Mouse (Mus musculus): ENCODE results near the gene Ftsj1.

DNA sequence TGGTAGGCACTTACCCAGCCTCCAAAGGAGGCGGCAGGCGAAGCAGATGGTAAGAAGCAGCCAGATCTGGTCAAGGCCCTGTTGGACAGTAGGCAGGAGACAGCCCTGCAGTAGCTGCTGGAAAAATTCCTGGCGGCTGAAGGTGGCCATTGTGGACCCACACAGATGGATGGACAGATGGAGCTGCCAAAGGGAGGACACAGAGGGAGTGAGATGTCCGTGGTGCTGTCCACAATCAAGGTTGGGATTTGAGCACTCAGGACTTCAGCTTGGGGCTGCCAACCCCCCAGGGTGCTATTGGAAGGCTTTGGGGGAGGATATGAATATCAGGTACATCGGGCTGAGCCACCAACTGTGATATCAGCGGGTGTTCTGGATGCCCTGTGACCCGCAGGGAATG, 46.7 kb downstream of the Ftsj1 start:
- TF ChIP-seq TCF12 (IDR thresholded peaks at IDR 0.05; ENCODE audit: low read depth, low read length) (no peak), CTCF (IDR thresholded peaks at IDR 0.05 in 2 of 3, conservative IDR thresholded peaks at IDR 0.05 in 1 of 3; ENCODE audit: control insufficient read depth in 1 of 3, insufficient read depth in 1 of 3, low read depth in 2 of 3, low read length in 3 of 3, poor library complexity in 1 of 3, severe bottlenecking in 1 of 3) (no peak), POLR2AphosphoS5 (IDR thresholded peaks at IDR 0.05; ENCODE audit: borderline replicate concordance, low read depth, low read length) (no peak), EP300 (IDR thresholded peaks at IDR 0.05; ENCODE audit: low read depth in 1 of 2, low read length in 2 of 2) (no peak), TAL1 (IDR thresholded peaks at IDR 0.05; ENCODE audit: low read length) (no peak), ETS1 (IDR thresholded peaks at IDR 0.05; ENCODE audit: low read depth, low read length) (no peak), HCFC1 (IDR thresholded peaks at IDR 0.05; ENCODE audit: low read depth, low read length) (no peak), POLR2A (IDR thresholded peaks at IDR 0.05; ENCODE audit: control insufficient read depth in 1 of 2, insufficient read depth in 1 of 2, low read depth in 1 of 2, low read length in 2 of 2, poor library complexity in 1 of 2) (no peak)
